Mouse (Mus musculus): Measurements from ENCODE around the gene Adra2b.

DNA sequence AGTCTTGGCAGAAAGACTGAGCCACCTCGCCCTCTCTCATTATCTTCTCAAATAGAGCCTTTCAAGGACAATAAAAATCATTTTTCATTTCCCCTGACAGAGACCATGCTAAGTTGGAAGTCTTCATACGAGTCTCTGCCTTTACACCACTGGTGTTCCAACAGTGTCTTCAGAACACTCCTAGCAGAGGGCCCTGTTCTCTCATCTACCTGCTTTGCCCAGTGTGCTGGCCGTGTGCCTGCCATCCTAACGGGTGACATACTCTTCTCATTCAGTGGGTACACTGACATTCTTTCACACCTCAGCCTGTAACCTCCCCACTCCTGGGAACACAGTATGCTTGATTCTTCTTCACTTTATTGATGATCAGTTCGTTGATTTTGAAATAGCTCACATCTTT, 46.6 kb upstream of the Adra2b start:
- TF ChIP-seq GATA1 (IDR thresholded peaks at IDR 0.05; ENCODE audit: low read length) (no peak), TAL1 (IDR thresholded peaks at IDR 0.05; ENCODE audit: low read length) (no peak)
